Mouse (Mus musculus) thymus, adult 2 months (tissue): ENCODE data around the gene 1700017N19Rik.

Source experiments
- CTCF ChIP-seq: fragments of 200-500 bp; IDR thresholded peaks from 2 replicates; pipeline ENCODE4 v1.5.1; 2012; ENCODE audit warnings: mild to moderate bottlenecking, control low read depth, low read length, moderate library complexity, borderline replicate concordance; ENCODE audit not compliant: control insufficient read depth, poor library complexity, insufficient read depth; ENCODE audit errors: extremely low read depth
- POLR2A ChIP-seq: fragments of 200-500 bp; IDR thresholded peaks from 2 replicates; pipeline ENCODE4 v1.6.1; 2012; ENCODE audit warnings: mild to moderate bottlenecking, low read length, control low read depth, moderate library complexity; ENCODE audit not compliant: control insufficient read depth, poor library complexity, insufficient read depth; ENCODE audit errors: extremely low read depth

- TF ChIP-seq CTCF: no peak
- no peak for TF ChIP-seq POLR2A
These were observed 52.6 kb downstream of the 1700017N19Rik start for GRCm38 (mm10) chr10:100642887-100643286.
